Mouse (Mus musculus) myocyte (in vitro differentiated cells): Measurements from ENCODE around the gene Hist2h4.

Source experiments
- MAX ChIP-seq: IDR thresholded peaks from one replicate; pipeline ENCODE4 v1.6.1; 2011; ENCODE audit warnings: low read depth, mild to moderate bottlenecking, control low read depth
- POLR2A ChIP-seq: IDR thresholded peaks from one replicate; pipeline ENCODE4 v1.6.1; 2011; ENCODE audit warnings: low read depth, mild to moderate bottlenecking, control low read depth, moderate library complexity; ENCODE audit not compliant: insufficient read length
- TCF3 ChIP-seq: IDR thresholded peaks from one replicate; pipeline ENCODE4 v1.6.1; 2011; ENCODE audit warnings: low read depth, control low read depth; ENCODE audit not compliant: insufficient read length

GRCm38 (mm10) chr3:96267541-96267940, 4.4 kb upstream of the Hist2h4 start:
- TF ChIP-seq POLR2A (no peak), TCF3 (no peak), MAX (no peak)
